Mouse (Mus musculus) hindbrain, embryonic 14.5 days (tissue): ENCODE results near the gene Faim2. TPM values are rescaled to one million over a fixed set of nuclear protein-coding genes. Genes with fewer than 3 reads are reported as not detected.

Experiments
- polyA plus RNA-seq: library from polyadenylated mRNA; unstranded; fragments of >200 nt; fragmentation: Nextera tagmentation; extraction: Ambion mirVana; gene quantifications from 2 replicates; pipeline ENCODE4 v1.2.1, GENCODE M21; 2014

The Faim2 gene
- polyA plus RNA-seq, 1 experiment from 2014 or later = 32.0 TPM

Other genes starting within 250 kb of the Faim2 start
- gene Prpf40b, start 233.1 kb downstream of the Faim2 start, polyA plus RNA-seq = 84.7 and 89.6 TPM in 2 replicates
- 0.39 and 0.81 TPM in 2 replicates for gene Fam186b, start 232.3 kb downstream of the Faim2 start, polyA plus RNA-seq
- gene Fmnl3, start 157.7 kb downstream of the Faim2 start, polyA plus RNA-seq = 9.0 and 9.2 TPM in 2 replicates
- 262 and 272 TPM in 2 replicates for gene Tmbim6, start 135.3 kb downstream of the Faim2 start, polyA plus RNA-seq
- 16.2 and 19.3 TPM in 2 replicates for gene Nckap5l, start 70.4 kb downstream of the Faim2 start, polyA plus RNA-seq
- gene Bcdin3d, start 53.4 kb downstream of the Faim2 start, polyA plus RNA-seq = 16.5 and 19.6 TPM in 2 replicates
- not detected in 2 replicates for gene Aqp2, start 50.9 kb upstream of the Faim2 start, polyA plus RNA-seq
- gene Aqp5, start 62.6 kb upstream of the Faim2 start, polyA plus RNA-seq = 0.42 and 1.4 TPM in 2 replicates
- 0.77 and 1.2 TPM in 2 replicates for gene Aqp6, start 73.2 kb upstream of the Faim2 start, polyA plus RNA-seq
- gene Racgap1, start 123.5 kb upstream of the Faim2 start, polyA plus RNA-seq = 44.9 and 51.3 TPM in 2 replicates
- gene Asic1, start 142.2 kb upstream of the Faim2 start, polyA plus RNA-seq = 49.7 and 51.7 TPM in 2 replicates
- 93.2 and 107 TPM in 2 replicates for gene Smarcd1, start 174.0 kb upstream of the Faim2 start, polyA plus RNA-seq
- gene Gm17349, start 177.3 kb upstream of the Faim2 start, polyA plus RNA-seq = not detected in 2 replicates
- 2.0 and 2.2 TPM in 2 replicates for gene Gpd1, start 189.3 kb upstream of the Faim2 start, polyA plus RNA-seq
- 182 and 202 TPM in 2 replicates for gene Cox14, start 197.5 kb upstream of the Faim2 start, polyA plus RNA-seq
- gene Cers5, start 244.7 kb upstream of the Faim2 start, polyA plus RNA-seq = 78.5 and 89.3 TPM in 2 replicates